Mouse (Mus musculus) heart, embryonic 13.5 days (tissue): ENCODE results near the gene Adgrf3. TPM values are rescaled to one million over a fixed set of nuclear protein-coding genes. Genes with fewer than 3 reads are reported as not detected.

Experiments used
- ATAC-seq: fragments of 200-750 bp; cut with Nextera tagmentation; 2 replicates; pipeline ENCODE4 v1.8.0; 2017; ENCODE audit warnings: moderate TSS enrichment; ENCODE audit not compliant: insufficient number of reproducible peaks, low FRiP score, low TSS enrichment; ENCODE audit errors: extremely low read depth
- H3K27ac ChIP-seq: fragments of 300-500 bp; sonication (generic); replicated peaks from 2 replicates; pipeline ENCODE4 v1.5.1; 2015; ENCODE audit warnings: moderate library complexity, mild to moderate bottlenecking, inconsistent platforms
- H3K27me3 ChIP-seq: fragments of 300-500 bp; sonication (generic); replicated peaks from 2 replicates; pipeline ENCODE4 v1.6.1; 2015; ENCODE audit warnings: mild to moderate bottlenecking, inconsistent platforms
- H3K36me3 ChIP-seq: fragments of 300-500 bp; sonication (generic); 2 replicates; pipeline ENCODE4 v1.6.1; 2015; ENCODE audit warnings: mild to moderate bottlenecking, inconsistent platforms
- H3K4me1 ChIP-seq: fragments of 300-500 bp; sonication (generic); 2 replicates; pipeline ENCODE4 v1.6.1; 2015; ENCODE audit warnings: inconsistent platforms
- H3K4me2 ChIP-seq: fragments of 300-500 bp; sonication (generic); 2 replicates; pipeline ENCODE4 v1.6.1; 2015; ENCODE audit warnings: inconsistent platforms, mild to moderate bottlenecking, moderate library complexity
- H3K4me3 ChIP-seq: fragments of 300-500 bp; sonication (generic); 2 replicates; pipeline ENCODE4 v1.5.1; 2015; ENCODE audit warnings: moderate library complexity, mild to moderate bottlenecking, inconsistent platforms
- H3K9ac ChIP-seq: fragments of 300-500 bp; sonication (generic); 2 replicates; pipeline ENCODE4 v1.6.1; 2015; ENCODE audit warnings: inconsistent platforms, mild to moderate bottlenecking, moderate library complexity
- H3K9me3 ChIP-seq: fragments of 300-500 bp; sonication (generic); 2 replicates; pipeline ENCODE4 v1.6.1; 2016; ENCODE audit warnings: inconsistent platforms
- WGBS: fragments of 180-500 bp; shearing (Covaris S2); methylation state at CpG from one replicate; pipeline ENCODE4 v1.1.7; 2015; ENCODE audit warnings: mixed read lengths; 5-methylcytosine and 5-hydroxymethylcytosine counted together
- polyA plus RNA-seq: library from polyadenylated mRNA; unstranded; fragments of >200 nt; fragmentation: Nextera tagmentation; extraction: Ambion mirVana; gene quantifications from 2 replicates; pipeline ENCODE4 v1.2.1, GENCODE M21; 2015

Adgrf3 gene
- polyA plus RNA-seq, 1 experiment from 2014 or later = 0.78 TPM

DNA sequence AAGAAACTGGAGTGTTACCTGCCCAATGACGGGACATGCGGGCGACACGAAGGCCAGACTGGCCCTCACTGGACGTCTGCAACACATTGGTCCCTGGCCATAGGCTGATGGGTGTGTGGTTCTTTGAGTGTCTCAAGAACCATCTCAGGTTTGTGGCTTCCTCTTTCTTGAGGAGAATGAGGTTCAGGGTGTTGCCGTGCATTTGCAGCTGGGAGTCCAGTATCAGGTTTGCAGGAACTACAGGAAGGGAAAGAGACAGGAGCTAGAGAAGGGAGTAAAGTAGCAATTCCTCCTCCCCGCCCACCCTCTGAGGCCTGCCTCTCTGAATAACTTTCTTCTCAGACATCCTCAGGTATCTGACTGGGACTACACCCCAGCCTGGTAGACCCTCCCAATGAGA is 3.3 kb downstream of the Adgrf3 start:
- Histone ChIP-seq H3K9ac (no peak overlapping the region), H3K9me3 (no peaks in the 10 kb centered on the region), H3K27ac (no peak overlapping the region), H3K36me3 (no peaks in the 10 kb centered on the region), H3K4me3 (no peak overlapping the region), H3K4me2 (no peak overlapping the region), H3K4me1 (peaks cover 9% of the 10 kb centered on the region; the same call in 1 of the 2 replicates), H3K27me3 (no peaks in the 10 kb centered on the region)
- ATAC-seq = no peak
- 78% methylated on average over 7 of the region's 7 CpGs for WGBS

DNA sequence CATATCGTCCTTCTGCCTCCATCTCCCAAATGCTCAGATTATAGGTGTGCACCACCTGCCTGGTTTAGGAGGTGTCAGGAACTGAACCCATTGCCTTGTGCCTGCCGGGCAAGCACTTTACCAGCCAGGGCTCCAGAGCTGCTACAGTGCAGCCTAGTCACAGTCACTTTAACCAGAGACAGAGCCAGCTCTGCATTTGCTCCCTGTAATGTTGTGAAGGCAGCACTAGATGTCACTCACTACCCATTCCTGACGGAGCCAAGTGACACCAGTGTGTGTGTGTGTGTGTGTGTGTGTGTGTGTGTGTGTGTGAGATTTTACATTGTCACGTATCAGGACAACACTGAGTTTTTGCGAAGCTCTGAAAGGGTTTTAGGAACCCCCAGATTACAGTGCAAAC is 4.0 kb downstream of the Adgrf3 start:
- H3K9ac ChIP-seq = no peak overlapping the region
- H3K4me1 ChIP-seq = peaks cover 10% of the 10 kb centered on the region; the same call in 1 of the 2 replicates
- 40% methylated on average over 5 of the region's 5 CpGs for WGBS
- no peaks in the 10 kb centered on the region for H3K36me3 ChIP-seq
- no peak overlapping the region for H3K4me3 ChIP-seq
- no peaks in the 10 kb centered on the region for H3K9me3 ChIP-seq
- no peak overlapping the region for H3K27ac ChIP-seq
- no peaks in the 10 kb centered on the region for H3K27me3 ChIP-seq
- no peak overlapping the region for H3K4me2 ChIP-seq
- ATAC-seq = no peak

DNA sequence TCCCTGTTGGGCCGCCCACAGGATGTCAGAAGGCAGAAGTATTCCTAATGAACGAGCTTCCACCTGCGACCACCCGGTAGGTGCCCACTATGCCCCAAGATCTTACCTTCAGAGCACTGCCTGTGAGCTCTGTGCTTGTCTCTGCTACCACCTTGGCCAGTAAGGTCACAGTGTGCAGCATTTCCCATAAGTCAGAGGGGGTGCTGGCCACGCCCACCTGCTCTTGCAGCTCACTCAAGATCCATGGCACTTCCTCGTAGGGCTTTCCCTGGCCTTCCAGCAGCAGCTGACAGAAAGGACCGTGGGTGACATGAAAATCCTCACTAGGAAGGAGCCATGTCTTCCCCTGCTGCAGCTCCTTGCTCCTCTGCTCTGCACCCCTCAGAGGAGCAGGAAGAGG is 7.3 kb downstream of the Adgrf3 start:
- Histone ChIP-seq H3K4me1 (peaks cover 16% of the 10 kb centered on the region; the same call in 1 of the 2 replicates), H3K4me3 (no peak overlapping the region), H3K36me3 (no peaks in the 10 kb centered on the region), H3K27me3 (no peaks in the 10 kb centered on the region), H3K9ac (0 out of 2 replicates have a peak overlapping the region, but pooled peaks have one; percentile 10), H3K9me3 (no peaks in the 10 kb centered on the region), H3K4me2 (no peak overlapping the region), H3K27ac (no peak overlapping the region)
- no peak for ATAC-seq
- WGBS = 62% methylated on average over 7 of the region's 7 CpGs

DNA sequence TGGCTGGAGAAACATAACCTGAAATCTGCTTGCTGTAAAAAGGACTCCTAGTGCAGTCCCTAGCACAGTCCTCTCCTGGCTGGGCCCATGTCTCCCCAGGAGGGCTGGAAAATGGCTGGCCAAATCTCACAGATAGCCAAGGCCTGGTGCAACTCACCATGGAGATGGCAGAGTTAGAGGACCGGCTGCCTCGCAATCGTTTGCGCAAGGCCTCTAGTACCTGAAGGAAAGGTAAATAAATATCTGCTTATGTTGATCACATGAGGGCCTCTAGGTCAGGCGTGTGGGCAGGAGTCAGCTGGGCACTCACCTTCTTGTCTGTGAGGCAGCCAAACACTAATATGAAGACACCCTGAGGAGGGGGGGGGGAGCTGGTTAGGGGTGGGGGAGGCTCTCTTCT is 10.2 kb downstream of the Adgrf3 start:
- Histone ChIP-seq H3K27ac (no peak overlapping the region), H3K4me1 (peaks cover 12% of the 10 kb centered on the region; the same call in 1 of the 2 replicates), H3K27me3 (no peaks in the 10 kb centered on the region), H3K4me3 (no peak overlapping the region), H3K4me2 (no peak overlapping the region), H3K9me3 (no peaks in the 10 kb centered on the region), H3K9ac (no peak overlapping the region), H3K36me3 (peaks cover 5% of the 10 kb centered on the region)
- 93% methylated on average over 5 of the region's 5 CpGs for WGBS
- no peak for ATAC-seq

DNA sequence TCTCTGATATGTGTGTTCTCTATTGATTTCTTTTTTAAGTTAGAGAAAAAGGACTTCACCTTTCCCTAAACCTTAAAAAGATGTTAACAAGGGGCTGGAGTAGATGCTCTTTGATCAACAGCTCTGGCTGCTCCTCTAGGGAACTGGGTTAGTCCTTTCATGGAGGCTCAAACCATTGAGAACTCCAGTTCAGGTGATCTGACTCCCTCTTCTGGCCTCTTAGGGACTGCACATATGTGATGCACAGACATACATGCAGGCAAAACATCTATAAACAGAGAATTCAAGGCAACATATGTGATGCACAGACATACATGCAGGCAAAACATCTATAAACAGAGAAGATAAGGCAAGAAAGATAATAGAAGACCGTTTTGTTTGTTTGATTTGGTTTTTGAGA is 13.1 kb downstream of the Adgrf3 start:
- H3K9ac ChIP-seq = no peak overlapping the region
- H3K27ac ChIP-seq = no peak overlapping the region
- 68% methylated on average over 1 of the region's 1 CpGs for WGBS

DNA sequence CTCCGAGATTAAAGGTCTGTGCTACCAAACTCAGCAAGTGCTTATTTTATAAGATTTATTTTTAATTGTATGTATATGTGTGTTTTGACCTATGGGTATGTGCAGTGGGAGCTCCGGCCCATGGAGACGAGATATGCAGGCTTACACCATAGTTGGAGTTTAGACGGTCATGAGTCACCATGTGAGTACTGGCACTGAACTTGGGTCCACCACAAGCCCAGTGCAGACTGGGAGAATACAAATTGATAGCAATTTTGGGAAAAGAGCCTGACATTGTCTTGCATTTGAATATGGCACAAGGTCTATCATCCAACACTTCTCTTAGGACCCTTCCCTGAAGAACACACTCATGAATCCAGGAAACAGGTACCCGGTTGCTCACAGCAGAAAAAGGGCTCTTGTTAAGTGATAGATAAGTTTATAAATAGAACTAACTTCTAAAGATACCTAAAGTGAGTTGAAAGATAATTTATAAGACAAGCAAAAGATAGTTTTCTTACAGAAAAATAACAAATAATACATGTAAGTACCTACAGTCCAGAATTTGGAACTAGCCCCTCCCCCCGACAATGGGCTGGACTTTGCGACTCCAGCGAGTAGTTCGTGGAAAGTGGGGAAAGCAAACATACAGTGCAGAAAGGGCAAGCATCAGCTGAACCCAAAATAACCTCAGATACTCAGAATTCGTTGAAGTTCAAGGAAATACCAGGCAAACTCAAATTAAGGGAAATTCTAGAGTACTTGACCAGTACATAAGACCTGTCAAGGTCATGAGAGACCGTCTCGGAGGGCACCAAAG is 17.6 kb downstream of the Adgrf3 start:
- no peak for ATAC-seq
- H3K9ac ChIP-seq = no peak overlapping the region
- peaks cover 67% of the 10 kb centered on the region for H3K36me3 ChIP-seq
- WGBS = 85% methylated on average over 12 of the region's 12 CpGs
- H3K9me3 ChIP-seq = no peaks in the 10 kb centered on the region
- H3K27me3 ChIP-seq = no peaks in the 10 kb centered on the region
- H3K4me3 ChIP-seq = no peak overlapping the region
- no peak overlapping the region for H3K27ac ChIP-seq
- no peak overlapping the region for H3K4me2 ChIP-seq
- no peaks in the 10 kb centered on the region for H3K4me1 ChIP-seq

More for the DNA sequence above, 13.1 kb downstream of the Adgrf3 start:
- Histone ChIP-seq H3K27me3 (no peaks in the 10 kb centered on the region), H3K4me1 (peaks cover 6% of the 10 kb centered on the region; the same call in 1 of the 2 replicates), H3K36me3 (peaks cover 29% of the 10 kb centered on the region), H3K4me2 (no peak overlapping the region), H3K9me3 (no peaks in the 10 kb centered on the region), H3K4me3 (no peak overlapping the region)
- ATAC-seq = no peak

DNA sequence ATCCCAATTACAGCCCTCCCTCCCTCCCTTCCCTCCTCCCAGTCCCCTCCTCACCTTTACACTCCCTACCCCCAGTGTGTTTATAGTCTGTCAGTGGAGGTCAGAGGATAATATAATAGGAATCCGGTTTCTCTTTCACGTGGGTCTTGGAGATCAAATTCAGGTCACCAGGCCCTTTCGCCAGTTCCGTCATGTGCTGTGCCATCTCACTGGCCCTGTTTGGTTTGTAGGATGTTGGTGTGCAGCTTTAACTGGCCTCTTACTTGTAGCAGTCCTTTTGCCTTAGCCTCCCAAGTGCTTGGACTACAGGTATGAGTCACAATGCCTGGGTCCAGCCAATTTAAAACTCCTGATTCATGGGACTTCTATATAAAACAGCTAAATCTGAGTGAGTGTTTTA is 29.7 kb downstream of the Adgrf3 start:
- Histone ChIP-seq H3K4me3 (no peak overlapping the region), H3K4me2 (no peak overlapping the region), H3K9me3 (no peaks in the 10 kb centered on the region), H3K27me3 (no peaks in the 10 kb centered on the region), H3K4me1 (peaks cover 20% of the 10 kb centered on the region), H3K27ac (no peak overlapping the region), H3K36me3 (peaks cover 92% of the 10 kb centered on the region), H3K9ac (no peak overlapping the region)
- ATAC-seq = no peak
- 82% methylated on average over 4 of the region's 4 CpGs for WGBS

DNA sequence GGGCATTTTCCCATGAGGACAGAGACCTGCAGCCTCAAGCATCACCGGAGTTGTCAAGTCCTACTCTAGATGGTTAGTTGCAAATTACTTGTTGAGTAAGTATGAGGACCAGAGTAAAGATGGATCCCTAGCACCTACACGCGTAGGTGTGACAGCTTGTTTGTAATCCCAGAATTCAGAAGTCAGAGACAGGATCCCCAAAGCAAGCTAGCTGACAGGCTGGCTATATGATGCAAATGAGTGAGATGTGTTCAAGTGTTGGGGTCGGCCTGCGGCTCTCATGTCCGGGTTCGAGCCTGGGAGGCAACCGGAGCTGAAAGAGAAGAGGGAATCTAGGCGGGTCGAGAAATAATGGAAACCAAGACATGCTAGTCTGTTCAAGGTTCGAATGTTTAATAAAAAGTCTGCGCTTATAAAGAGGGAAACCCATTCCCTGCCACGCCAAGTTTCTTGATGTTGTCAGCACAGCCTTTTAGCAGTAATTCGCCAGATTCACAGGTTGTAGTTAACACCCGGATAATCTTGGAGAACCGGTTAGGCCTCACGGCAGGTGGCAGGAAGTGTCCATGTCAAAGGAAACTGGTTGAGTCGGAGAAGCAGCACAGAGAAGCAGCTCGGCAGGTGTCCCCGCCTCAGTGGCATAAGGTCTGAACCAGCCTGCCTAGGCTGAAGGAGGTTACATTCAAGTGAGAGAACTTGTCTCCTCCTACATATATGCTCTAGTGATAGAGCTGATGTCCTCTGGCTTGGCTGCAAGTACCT is 32.4 kb downstream of the Adgrf3 start:
- ATAC-seq = no peak
- Histone ChIP-seq H3K4me3 (no peak overlapping the region), H3K4me2 (no peak overlapping the region), H3K4me1 (peaks cover 33% of the 10 kb centered on the region), H3K9ac (0 out of 2 replicates have a peak overlapping the region, but pooled peaks have one; percentile 53), H3K36me3 (peaks cover 91% of the 10 kb centered on the region), H3K27me3 (no peaks in the 10 kb centered on the region), H3K9me3 (no peaks in the 10 kb centered on the region), H3K27ac (peak overlapping the region; percentile 92)
- WGBS = 54% methylated on average over 20 of the region's 20 CpGs

DNA sequence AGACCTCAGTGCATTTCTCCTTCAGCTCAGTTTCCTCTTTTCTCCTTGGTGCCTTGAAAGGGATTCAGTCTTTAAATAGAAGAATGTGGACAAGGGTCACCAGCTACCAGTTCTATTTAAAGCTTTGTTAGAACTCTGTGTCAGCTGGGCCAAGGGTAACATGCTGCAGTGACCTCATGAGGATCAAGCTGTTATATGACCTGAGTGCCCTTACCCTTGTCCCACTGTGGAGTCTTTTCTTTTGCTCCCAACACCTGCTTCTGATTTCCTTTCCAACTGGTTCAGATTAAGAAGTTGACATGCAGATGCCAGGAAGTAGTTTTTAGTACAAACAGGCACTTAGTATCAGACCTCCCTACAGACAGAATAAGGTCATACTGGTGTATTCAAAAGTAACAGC is 33.4 kb downstream of the Adgrf3 start:
- ATAC-seq = no peak
- peak overlapping the region; percentile 33 for H3K4me2 ChIP-seq
- peaks cover 33% of the 10 kb centered on the region for H3K4me1 ChIP-seq
- H3K36me3 ChIP-seq = peaks cover 88% of the 10 kb centered on the region
- H3K9me3 ChIP-seq = no peaks in the 10 kb centered on the region
- H3K4me3 ChIP-seq = no peak overlapping the region
- peak overlapping the region; percentile 92 for H3K27ac ChIP-seq
- H3K27me3 ChIP-seq = no peaks in the 10 kb centered on the region
- peak overlapping the region; percentile 53; the same call in 1 of the 2 replicates for H3K9ac ChIP-seq

DNA sequence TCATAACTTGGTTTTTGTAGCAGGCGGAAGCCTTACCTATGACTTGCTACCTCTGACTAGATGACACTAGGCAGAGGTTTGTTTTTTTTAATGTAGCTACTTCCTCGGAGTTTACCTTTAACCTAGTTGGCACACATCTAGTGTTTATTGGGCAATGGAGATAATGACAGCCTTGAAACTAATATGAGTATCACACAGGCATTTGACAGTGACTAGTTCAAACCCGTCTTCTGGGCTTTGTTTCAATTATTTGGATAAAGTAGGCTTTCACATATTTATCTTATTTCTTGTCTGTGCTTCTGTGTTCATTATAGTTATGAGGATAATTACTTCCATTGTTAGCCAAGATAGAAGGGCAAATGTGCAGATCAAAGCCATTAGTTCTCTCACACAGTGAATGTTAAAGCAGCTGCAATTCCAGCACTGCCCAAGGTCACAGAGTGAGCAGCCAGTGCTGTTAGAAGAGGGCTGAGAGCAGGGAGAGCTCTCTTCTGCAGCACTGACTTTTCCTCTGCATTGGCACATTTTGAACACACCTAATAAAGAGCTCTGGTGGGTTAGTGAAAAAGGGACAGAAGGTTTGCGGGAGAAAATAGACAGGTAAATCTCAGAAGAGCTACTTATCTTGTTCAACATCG is 35.1 kb downstream of the Adgrf3 start:
- Histone ChIP-seq H3K9ac (no peak overlapping the region), H3K27ac (peak overlapping the region; percentile 60), H3K9me3 (no peaks in the 10 kb centered on the region), H3K27me3 (no peaks in the 10 kb centered on the region), H3K4me1 (peaks cover 37% of the 10 kb centered on the region), H3K4me3 (no peak overlapping the region), H3K36me3 (peaks cover 87% of the 10 kb centered on the region), H3K4me2 (no peak overlapping the region)
- WGBS = 72% methylated on average over 5 of the region's 5 CpGs
- ATAC-seq = no peak

DNA sequence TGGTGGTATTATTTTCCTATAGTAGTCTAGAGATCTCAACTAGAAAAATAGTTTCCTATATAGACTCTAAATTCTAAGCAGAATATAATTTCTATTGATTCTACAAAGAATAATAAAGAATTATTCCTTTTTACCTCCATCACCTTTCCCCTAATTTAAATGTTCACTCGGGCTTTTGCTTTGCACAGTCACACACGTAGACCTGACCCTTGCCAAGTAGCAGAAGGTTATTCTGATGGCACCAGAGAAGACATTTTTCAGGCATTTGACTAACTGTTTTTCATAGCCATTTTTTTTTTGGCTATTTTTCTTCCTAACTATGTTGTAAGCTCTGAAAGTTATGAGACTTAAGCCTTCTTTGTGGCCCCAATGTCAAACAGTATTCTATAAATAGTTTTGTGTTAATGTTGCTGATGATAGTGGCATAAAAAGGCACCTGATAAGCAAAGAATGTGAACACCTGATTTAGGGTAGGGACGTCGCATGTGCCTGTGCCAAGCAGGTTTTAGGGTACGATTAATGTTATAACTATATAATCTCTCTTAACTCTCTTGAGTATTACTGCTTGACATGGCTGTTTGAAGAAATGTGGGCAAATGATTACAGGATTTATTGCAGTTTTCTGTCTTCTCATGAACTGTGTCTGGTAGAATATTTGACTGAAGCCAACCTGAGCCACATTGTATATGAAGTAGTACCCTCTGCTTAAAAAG is 40.1 kb downstream of the Adgrf3 start:
- H3K4me2 ChIP-seq = peak overlapping the region; percentile 44
- WGBS = 52% methylated on average over 5 of the region's 5 CpGs
- H3K36me3 ChIP-seq = peaks cover 65% of the 10 kb centered on the region
- H3K9me3 ChIP-seq = no peaks in the 10 kb centered on the region
- no peaks in the 10 kb centered on the region for H3K27me3 ChIP-seq
- no peak overlapping the region for H3K9ac ChIP-seq
- no peak overlapping the region for H3K4me3 ChIP-seq
- H3K27ac ChIP-seq = peak overlapping the region; percentile 64
- no peak for ATAC-seq
- peaks cover 23% of the 10 kb centered on the region for H3K4me1 ChIP-seq
